14 mouse cellular contexts compared by ENCODE assay signal in genomic region chr6:117612421-117612820, GRCm38 (mm10).
DNase-seq lines count a peak whose midpoint lies in the region; ATAC-seq lines count a peak whose summit lies in the region.
"Had no signal": no experiment of that assay in that cellular context is flagged by ENCODE, and none has a peak within 500 bp of the region (broad histone marks: within the 10 kb centered on the region; RNA-seq: fewer than 3 reads in every experiment).

No protein-coding gene starts in this region.

- H3K4me3 ChIP-seq in limb, embryonic 11.5 days (ENCODE audit: low read depth, low read length) = no peak overlapping the region
- H3K4me3 ChIP-seq in midbrain, embryonic 15.5 days = no peak overlapping the region
- H3K4me3 ChIP-seq: lung, embryonic 15.5 days; megakaryocyte, embryonic 14.5 days had no signal

- peaks cover 18% of the 10 kb centered on the region for H3K4me1 ChIP-seq in limb, embryonic 11.5 days (ENCODE audit: control insufficient read depth, insufficient read depth, low read length)
- no peaks in the 10 kb centered on the region for H3K4me1 ChIP-seq in midbrain, embryonic 15.5 days
- H3K4me1 ChIP-seq: megakaryocyte, embryonic 14.5 days had no signal

- no peaks in the 10 kb centered on the region for H3K36me3 ChIP-seq in limb, embryonic 11.5 days (ENCODE audit: control insufficient read depth, insufficient read depth, low read length)
- no peaks in the 10 kb centered on the region for H3K36me3 ChIP-seq in midbrain, embryonic 15.5 days (replicated peaks)
- H3K36me3 ChIP-seq: lung, embryonic 15.5 days had no signal

- H3K27ac ChIP-seq in limb, embryonic 11.5 days (replicated peaks; ENCODE audit: low read depth, low read length) = no peak overlapping the region
- H3K27ac ChIP-seq in midbrain, embryonic 15.5 days = no peak overlapping the region
- H3K27ac ChIP-seq: lung, embryonic 15.5 days had no signal

- no peaks in the 10 kb centered on the region for H3K9me3 ChIP-seq in limb, embryonic 11.5 days (ENCODE audit: control insufficient read depth, low read length)
- no peaks in the 10 kb centered on the region; the same call in 1 of the 2 replicates for H3K9me3 ChIP-seq in midbrain, embryonic 15.5 days
- H3K9me3 ChIP-seq: lung, embryonic 15.5 days had no signal

- peak; percentile 51 for DNase-seq in heart, adult 11 months
- no peak for DNase-seq in heart, adult 18-20 months
- peak; percentile 77 to 87 for DNase-seq in kidney, adult 8-10 months
- peak; percentile 18 for DNase-seq in limb, embryonic 11.5 days (ENCODE audit: low spot score)
- DNase-seq in yolk sac, embryonic 10.5 days (ENCODE audit: low spot score) = peak; percentile 72
- DNase-seq in adrenal gland, adult 18-20 months (ENCODE audit: low spot score in 2 of 2) = no peak
- DNase-seq: cerebellum, adult 2 months; heart, postnatal 10 days; right cerebral cortex, postnatal 14 days; thymus, adult 2 months had no signal

- ATAC-seq in limb, embryonic 11.5 days (ENCODE audit: insufficient number of reproducible peaks, low FRiP score, low TSS enrichment, low read depth) = no peak
- ATAC-seq in midbrain, embryonic 15.5 days (replicated peaks) = no peak
- ATAC-seq: forebrain, embryonic 14.5 days had no signal

- no peak overlapping the region for H3K4me2 ChIP-seq in limb, embryonic 11.5 days (ENCODE audit: low read depth, severe bottlenecking)
- H3K4me2 ChIP-seq in midbrain, embryonic 15.5 days = no peak overlapping the region
- H3K4me2 ChIP-seq: lung, embryonic 15.5 days had no signal

- no peak overlapping the region for H3K9ac ChIP-seq in limb, embryonic 11.5 days (ENCODE audit: low read length)
- no peak overlapping the region for H3K9ac ChIP-seq in midbrain, embryonic 15.5 days
- H3K9ac ChIP-seq: lung, embryonic 15.5 days had no signal

- WGBS in limb, embryonic 11.5 days = 59% methylated on average over 8 of the region's 8 CpGs
- 85% methylated on average over 8 of the region's 8 CpGs for WGBS in midbrain, embryonic 15.5 days

- H3K27me3 ChIP-seq in limb, embryonic 11.5 days (ENCODE audit: control insufficient read depth, insufficient read depth, low read length) = no peaks in the 10 kb centered on the region
- H3K27me3 ChIP-seq in midbrain, embryonic 15.5 days (replicated peaks) = no peaks in the 10 kb centered on the region
- H3K27me3 ChIP-seq: lung, embryonic 15.5 days; megakaryocyte, embryonic 14.5 days had no signal

Comparison
In these comparisons a context has a peak if more than half of its experiments do, and no peak if none do; other contexts are left out.
1. DNase-seq: peak in heart, adult 11 months (single experiment), kidney, adult 8-10 months (2 of 2), limb, embryonic 11.5 days (single experiment) and yolk sac, embryonic 10.5 days (single experiment); none in heart, adult 18-20 months (0 of 2) and adrenal gland, adult 18-20 months (0 of 2).